Mouse (Mus musculus) myocyte (in vitro differentiated cells): Measurements from ENCODE around the gene Mzf1. TPM values are rescaled to one million over a fixed set of nuclear protein-coding genes. Genes with fewer than 3 reads are reported as not detected.
A peak's percentile ranks its signal among the peaks of the same experiment; 100 is the strongest.

Experiments
- H3K27me3 ChIP-seq: one replicate; pipeline ENCODE4 v1.6.1; 2011; ENCODE audit not compliant: control insufficient read depth, insufficient read depth, insufficient read length
- H3K36me3 ChIP-seq: one replicate; pipeline ENCODE4 v1.6.1; 2011; ENCODE audit not compliant: control insufficient read depth, insufficient read depth
- H3K4me2 ChIP-seq: one replicate; pipeline ENCODE4 v1.6.1; 2011; ENCODE audit warnings: low read depth, control low read depth
- H3K4me3 ChIP-seq: one replicate; pipeline ENCODE4 v1.5.1; 2011; ENCODE audit warnings: mild to moderate bottlenecking, control low read depth, moderate library complexity
- H3K79me2 ChIP-seq: one replicate; pipeline ENCODE4 v1.6.1; 2011; ENCODE audit not compliant: control insufficient read depth, insufficient read depth
- H3ac ChIP-seq: one replicate; pipeline ENCODE4 v1.6.1; 2011; ENCODE audit not compliant: control insufficient read depth, insufficient read length
- CEBPB ChIP-seq: IDR thresholded peaks from 2 replicates; pipeline ENCODE4 v1.6.1; 2011; ENCODE audit warnings: mild to moderate bottlenecking, moderate library complexity; ENCODE audit not compliant: poor library complexity, insufficient read depth, severe bottlenecking
- E2F4 ChIP-seq: IDR thresholded peaks from one replicate; pipeline ENCODE4 v1.6.1; 2011; ENCODE audit warnings: mild to moderate bottlenecking, control low read depth, moderate library complexity; ENCODE audit not compliant: insufficient read depth
- MAX ChIP-seq: IDR thresholded peaks from one replicate; pipeline ENCODE4 v1.6.1; 2011; ENCODE audit warnings: low read depth, mild to moderate bottlenecking, control low read depth
- MYOD1 ChIP-seq, 3 experiments: IDR thresholded peaks; one replicate each; pipeline ENCODE4 v1.6.1; 2011; ENCODE audit warnings: control low read depth in 2 of 3, low read depth in 2 of 3, mild to moderate bottlenecking in 2 of 3, moderate library complexity in 1 of 3; ENCODE audit not compliant: insufficient read length in 2 of 3, control insufficient read depth in 1 of 3
- MYOG ChIP-seq, 3 experiments: IDR thresholded peaks; one replicate each; pipeline ENCODE4 v1.6.1; 2011; ENCODE audit warnings: control low read depth in 2 of 3, low read depth in 2 of 3, mild to moderate bottlenecking in 2 of 3; ENCODE audit not compliant: insufficient read length in 2 of 3, control insufficient read depth in 1 of 3, insufficient read depth in 1 of 3
- POLR2A ChIP-seq: IDR thresholded peaks from one replicate; pipeline ENCODE4 v1.6.1; 2011; ENCODE audit warnings: low read depth, mild to moderate bottlenecking, control low read depth, moderate library complexity; ENCODE audit not compliant: insufficient read length
- POLR2AphosphoS2 ChIP-seq: IDR thresholded peaks from one replicate; pipeline ENCODE4 v1.6.1; 2011; ENCODE audit warnings: low read depth, control low read depth; ENCODE audit not compliant: insufficient read length
- REST ChIP-seq: IDR thresholded peaks from one replicate; pipeline ENCODE4 v1.6.1; 2011; ENCODE audit warnings: mild to moderate bottlenecking, control low read depth, moderate library complexity; ENCODE audit not compliant: insufficient read depth, insufficient read length
- SRF ChIP-seq: IDR thresholded peaks from one replicate; pipeline ENCODE4 v1.6.1; 2011; ENCODE audit warnings: low read depth; ENCODE audit not compliant: control insufficient read depth, insufficient read length
- TCF12 ChIP-seq: IDR thresholded peaks from one replicate; pipeline ENCODE4 v1.6.1; 2011; ENCODE audit warnings: mild to moderate bottlenecking, control low read depth; ENCODE audit not compliant: poor library complexity, insufficient read depth, severe bottlenecking
- TCF3 ChIP-seq: IDR thresholded peaks from one replicate; pipeline ENCODE4 v1.6.1; 2011; ENCODE audit warnings: low read depth, control low read depth; ENCODE audit not compliant: insufficient read length
- USF1 ChIP-seq: IDR thresholded peaks from one replicate; pipeline ENCODE4 v1.6.1; 2011; ENCODE audit warnings: low read depth, mild to moderate bottlenecking, control low read depth, moderate library complexity
- polyA plus RNA-seq: library from polyadenylated mRNA; unstranded; fragments of >200 nt; fragmentation: generic; extraction: Trizol; gene quantifications from one replicate; pipeline ENCODE4 v1.2.1, GENCODE M21; 2012; ENCODE audit warnings: missing spikeins

Mzf1 gene
- polyA plus RNA-seq, 1 experiment = 0.37 TPM

DNA sequence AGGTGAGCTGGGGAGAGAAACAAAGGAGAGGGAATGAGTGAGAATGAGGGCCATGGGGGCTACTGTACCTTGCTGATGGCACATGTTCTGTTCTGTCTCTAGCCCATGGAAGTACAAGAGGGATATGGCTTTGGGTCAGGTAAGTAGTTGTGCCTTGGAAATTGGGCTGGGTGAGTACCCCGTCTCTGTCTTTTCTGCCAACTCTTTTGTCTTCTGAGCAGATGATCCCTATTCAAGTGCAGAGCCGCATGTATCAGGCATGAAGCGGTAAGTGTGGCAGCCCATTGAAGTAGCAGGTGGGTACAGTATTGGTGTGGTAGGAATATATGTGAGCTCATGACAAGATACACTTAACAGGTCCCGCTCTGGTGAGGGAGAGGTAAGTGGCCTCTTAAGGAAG, 25.6 kb downstream of the Mzf1 start:
- Histone ChIP-seq H3ac (no peak overlapping the region), H3K4me2 (no peak overlapping the region), H3K27me3 (no peaks in the 10 kb centered on the region), H3K36me3 (peaks cover 59% of the 10 kb centered on the region), H3K79me2 (peaks cover 31% of the 10 kb centered on the region), H3K4me3 (no peak overlapping the region)
- TF ChIP-seq SRF (no peak), MYOG (IDR thresholded peaks at IDR 0.05; ENCODE audit: control insufficient read depth in 1 of 3, insufficient read depth in 1 of 3, insufficient read length in 2 of 3, low read depth in 2 of 3) (no peak), E2F4 (no peak), MYOD1 (IDR thresholded peaks at IDR 0.05; ENCODE audit: control insufficient read depth in 1 of 3, insufficient read length in 2 of 3, low read depth in 2 of 3) (no peak), MAX (no peak), TCF12 (no peak), POLR2AphosphoS2 (no peak), TCF3 (no peak), USF1 (no peak), REST (no peak), CEBPB (no peak)

DNA sequence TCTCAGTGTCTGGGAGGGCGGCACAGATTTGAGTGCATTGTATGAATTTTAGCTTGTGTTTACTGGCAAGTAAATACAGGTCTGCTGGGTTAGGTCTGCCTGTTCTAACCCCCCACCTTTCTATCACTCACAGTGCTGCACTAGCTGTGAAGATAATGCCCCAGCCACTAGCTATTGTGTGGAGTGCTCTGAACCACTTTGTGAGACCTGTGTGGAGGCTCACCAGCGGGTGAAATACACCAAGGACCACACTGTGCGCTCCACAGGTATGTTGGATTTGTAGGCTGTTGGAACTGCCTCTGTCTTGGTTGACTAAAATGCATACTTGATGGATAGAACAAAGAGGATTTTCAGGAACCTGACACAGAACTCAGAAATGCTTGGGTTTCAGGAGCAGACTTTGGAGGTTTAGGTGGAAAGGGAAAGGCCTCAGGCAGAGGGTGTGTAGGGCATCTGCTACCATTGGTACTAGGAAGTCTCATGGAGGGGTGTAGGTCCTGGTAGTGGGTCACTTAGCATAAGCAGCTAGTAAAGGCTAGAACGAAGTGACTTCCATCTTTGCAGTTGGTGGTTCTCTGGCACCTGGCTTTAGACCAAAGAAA, 29.0 kb downstream of the Mzf1 start:
- H3K4me3 ChIP-seq = peak overlapping the region; percentile 51
- H3K79me2 ChIP-seq = peaks cover 31% of the 10 kb centered on the region
- peak overlapping the region; percentile 88 for H3K4me2 ChIP-seq
- H3K27me3 ChIP-seq = no peaks in the 10 kb centered on the region
- peaks cover 38% of the 10 kb centered on the region for H3K36me3 ChIP-seq
- peak overlapping the region; percentile 92 for H3ac ChIP-seq
- TF ChIP-seq REST = no peak
- no peak for TF ChIP-seq POLR2AphosphoS2
- TF ChIP-seq USF1 = no peak
- no peak for TF ChIP-seq MAX
- no peak for TF ChIP-seq TCF12
- TF ChIP-seq MYOG (IDR thresholded peaks at IDR 0.05; ENCODE audit: control insufficient read depth in 1 of 3, insufficient read depth in 1 of 3, insufficient read length in 2 of 3, low read depth in 2 of 3) = no peak
- no peak for TF ChIP-seq CEBPB
- no peak for TF ChIP-seq E2F4
- no peak for TF ChIP-seq MYOD1 (IDR thresholded peaks at IDR 0.05; ENCODE audit: control insufficient read depth in 1 of 3, insufficient read length in 2 of 3, low read depth in 2 of 3)
- no peak for TF ChIP-seq POLR2A
- TF ChIP-seq TCF3 = no peak
- TF ChIP-seq SRF = no peak

DNA sequence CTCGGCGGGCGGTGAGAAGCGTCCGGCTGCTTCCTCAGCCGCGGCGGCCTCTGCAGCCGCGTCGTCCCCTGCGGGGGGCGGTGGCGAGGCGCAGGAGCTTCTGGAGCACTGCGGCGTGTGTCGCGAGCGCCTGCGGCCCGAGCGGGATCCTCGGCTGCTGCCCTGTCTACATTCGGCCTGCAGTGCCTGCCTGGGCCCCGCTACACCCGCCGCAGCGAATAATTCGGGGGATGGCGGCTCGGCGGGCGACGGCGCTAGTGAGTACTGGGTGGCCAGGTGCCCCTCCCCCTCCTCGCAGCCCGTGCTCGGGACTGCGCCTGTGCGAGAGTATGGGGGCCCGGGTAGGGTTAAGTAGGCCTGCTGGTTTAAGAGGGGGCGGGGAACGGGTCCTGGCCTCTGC, 29.8 kb downstream of the Mzf1 start:
- H3ac ChIP-seq = peak overlapping the region; percentile 92
- H3K4me3 ChIP-seq = peak overlapping the region; percentile 51
- H3K27me3 ChIP-seq = no peaks in the 10 kb centered on the region
- H3K4me2 ChIP-seq = peak overlapping the region; percentile 88
- TF ChIP-seq TCF12 = no peak
- peak; percentile 33 for TF ChIP-seq POLR2A
- peak; percentile 38 for TF ChIP-seq POLR2AphosphoS2
- peaks cover 31% of the 10 kb centered on the region for H3K79me2 ChIP-seq
- peaks cover 30% of the 10 kb centered on the region for H3K36me3 ChIP-seq

DNA sequence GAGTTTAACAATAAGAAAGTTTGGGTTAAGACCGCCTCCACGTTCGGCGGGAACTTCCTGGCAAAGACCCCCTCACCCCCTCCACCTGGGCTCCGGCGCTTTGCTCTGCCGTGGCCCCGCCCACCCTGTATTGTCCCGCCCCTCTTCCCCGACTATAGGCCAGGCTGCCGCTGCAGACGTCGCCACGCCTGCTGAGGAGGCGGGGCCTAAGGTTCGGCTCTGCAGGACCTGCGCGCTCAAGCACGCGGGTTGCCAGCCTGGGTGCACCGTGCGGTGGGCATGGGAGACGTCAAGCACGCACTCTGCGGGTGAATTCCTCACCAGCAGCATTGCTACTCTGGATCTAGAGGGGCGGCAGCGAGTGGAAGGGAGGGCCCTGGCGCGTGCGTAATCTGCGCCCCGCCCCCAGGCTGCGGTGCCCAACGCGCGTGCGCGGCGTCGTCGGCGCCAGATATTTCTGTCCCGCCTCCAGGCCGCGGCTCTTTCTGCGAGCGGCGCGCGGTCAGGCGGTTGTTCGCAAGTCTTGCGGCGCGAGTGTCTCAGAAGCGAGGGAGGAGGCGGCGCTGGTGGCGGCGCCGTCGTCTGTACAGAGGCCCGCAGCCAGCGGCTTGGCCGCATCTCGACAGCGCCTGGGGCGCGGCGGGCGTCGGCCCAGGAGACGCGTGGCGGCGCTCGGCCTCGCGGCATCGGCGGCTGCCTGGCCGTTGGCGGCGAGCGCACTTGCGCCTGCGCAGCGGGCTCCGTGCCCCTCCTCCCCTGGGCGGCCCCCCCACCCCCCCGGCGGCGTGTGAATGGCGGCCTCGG, 30.4 kb downstream of the Mzf1 start:
- no peaks in the 10 kb centered on the region for H3K27me3 ChIP-seq
- H3ac ChIP-seq = peak overlapping the region; percentile 92
- H3K79me2 ChIP-seq = peaks cover 31% of the 10 kb centered on the region
- TF ChIP-seq MYOG (IDR thresholded peaks at IDR 0.05; ENCODE audit: control insufficient read depth in 1 of 3, insufficient read depth in 1 of 3, insufficient read length in 2 of 3, low read depth in 2 of 3) (peak in 2 of 3 experiments; percentile 4), REST (no peak), POLR2A (peak; percentile 98), POLR2AphosphoS2 (peak; percentile 94), MAX (no peak), SRF (peak; percentile 46), MYOD1 (IDR thresholded peaks at IDR 0.05; ENCODE audit: control insufficient read depth in 1 of 3, insufficient read length in 2 of 3, low read depth in 2 of 3) (peak in 1 of 3 experiments; percentile 22)
- H3K36me3 ChIP-seq = peaks cover 25% of the 10 kb centered on the region
- H3K4me2 ChIP-seq = peak overlapping the region; percentile 96
- peak overlapping the region; percentile 51 for H3K4me3 ChIP-seq
